Mouse (Mus musculus) kidney, embryonic 15.5 days (tissue): ENCODE data around the gene Chrm3. TPM values are rescaled to one million over a fixed set of nuclear protein-coding genes. Genes with fewer than 3 reads are reported as not detected.

Experiments
- ATAC-seq: fragments of 200-750 bp; cut with Nextera tagmentation; replicated peaks from 2 replicates; pipeline ENCODE4 v1.8.0; 2017; ENCODE audit warnings: moderate TSS enrichment; ENCODE audit not compliant: low FRiP score
- H3K27ac ChIP-seq: fragments of 300-500 bp; sonication (generic); 2 replicates; pipeline ENCODE4 v1.5.1; 2015; ENCODE audit warnings: mild to moderate bottlenecking, inconsistent platforms
- H3K27me3 ChIP-seq: fragments of 300-500 bp; sonication (generic); 2 replicates; pipeline ENCODE4 v1.6.1; 2015; ENCODE audit warnings: inconsistent platforms
- H3K36me3 ChIP-seq: fragments of 300-500 bp; sonication (generic); 2 replicates; pipeline ENCODE4 v1.6.1; 2015; ENCODE audit warnings: inconsistent platforms
- H3K4me1 ChIP-seq: fragments of 300-500 bp; sonication (generic); 2 replicates; pipeline ENCODE4 v1.6.1; 2015; ENCODE audit warnings: inconsistent platforms
- H3K4me2 ChIP-seq: fragments of 300-500 bp; sonication (generic); 2 replicates; pipeline ENCODE4 v1.6.1; 2015; ENCODE audit warnings: moderate library complexity, mild to moderate bottlenecking, inconsistent platforms
- H3K4me3 ChIP-seq: fragments of 300-500 bp; sonication (generic); replicated peaks from 2 replicates; pipeline ENCODE4 v1.5.1; 2015; ENCODE audit warnings: mild to moderate bottlenecking, inconsistent platforms
- H3K9ac ChIP-seq: fragments of 300-500 bp; sonication (generic); 2 replicates; pipeline ENCODE4 v1.6.1; 2015; ENCODE audit warnings: mild to moderate bottlenecking, inconsistent platforms
- H3K9me3 ChIP-seq: fragments of 300-500 bp; sonication (generic); replicated peaks from 2 replicates; pipeline ENCODE4 v1.6.1; 2016; ENCODE audit warnings: inconsistent platforms
- WGBS: fragments of 180-500 bp; shearing (Covaris S2); methylation state at CpG from one replicate; pipeline ENCODE4 v1.1.7; 2015; ENCODE audit warnings: mixed read lengths; 5-methylcytosine and 5-hydroxymethylcytosine counted together
- polyA plus RNA-seq: library from polyadenylated mRNA; unstranded; fragments of >200 nt; fragmentation: Nextera tagmentation; extraction: Ambion mirVana; gene quantifications from 2 replicates; pipeline ENCODE4 v1.2.1, GENCODE M21; 2015

Chrm3 gene
- polyA plus RNA-seq, 1 experiment from 2014 or later: 1.6 TPM

GRCm38 (mm10) chr13:10058993-10059392 lies 301.7 kb downstream of the Chrm3 start:
- no peak for ATAC-seq
- Histone ChIP-seq H3K4me2 (no peak overlapping the region), H3K36me3 (no peaks in the 10 kb centered on the region), H3K27ac (no peak overlapping the region), H3K9ac (no peak overlapping the region), H3K9me3 (no peaks in the 10 kb centered on the region), H3K4me3 (no peak overlapping the region), H3K4me1 (no peaks in the 10 kb centered on the region), H3K27me3 (no peaks in the 10 kb centered on the region)
- WGBS: 61% methylated on average over 1 of the region's 1 CpGs

GRCm38 (mm10) chr13:10057644-10058198 lies 302.9 kb downstream of the Chrm3 start:
- WGBS: 65% methylated on average over 2 of the region's 2 CpGs
- H3K36me3 ChIP-seq: no peaks in the 10 kb centered on the region
- no peak overlapping the region for H3K4me2 ChIP-seq
- ATAC-seq: no peak
- H3K27me3 ChIP-seq: no peaks in the 10 kb centered on the region
- H3K9me3 ChIP-seq: no peaks in the 10 kb centered on the region
- no peaks in the 10 kb centered on the region for H3K4me1 ChIP-seq
- H3K4me3 ChIP-seq: no peak overlapping the region
- H3K27ac ChIP-seq: no peak overlapping the region
- no peak overlapping the region for H3K9ac ChIP-seq

GRCm38 (mm10) chr13:10054086-10054485 lies 306.6 kb downstream of the Chrm3 start:
- H3K9ac ChIP-seq: no peak overlapping the region
- H3K36me3 ChIP-seq: no peaks in the 10 kb centered on the region
- no peaks in the 10 kb centered on the region for H3K4me1 ChIP-seq
- no peaks in the 10 kb centered on the region for H3K9me3 ChIP-seq
- H3K27me3 ChIP-seq: no peaks in the 10 kb centered on the region
- no peak overlapping the region for H3K4me2 ChIP-seq
- no peak for ATAC-seq
- no peak overlapping the region for H3K27ac ChIP-seq
- no peak overlapping the region for H3K4me3 ChIP-seq

- H3K27me3 ChIP-seq: no peaks in the 10 kb centered on the region
- H3K4me1 ChIP-seq: no peaks in the 10 kb centered on the region
- H3K27ac ChIP-seq: no peak overlapping the region
- WGBS: 85% methylated on average over 8 of the region's 8 CpGs
- H3K4me3 ChIP-seq: no peak overlapping the region
- H3K36me3 ChIP-seq: no peaks in the 10 kb centered on the region
- H3K9ac ChIP-seq: no peak overlapping the region
- no peaks in the 10 kb centered on the region for H3K9me3 ChIP-seq
- no peak for ATAC-seq
- H3K4me2 ChIP-seq: no peak overlapping the region
Observed at GRCm38 (mm10) chr13:10053301-10053889, 307.3 kb downstream of the Chrm3 start.

GRCm38 (mm10) chr13:10045651-10046350 lies 314.8 kb downstream of the Chrm3 start:
- no peaks in the 10 kb centered on the region for H3K36me3 ChIP-seq
- no peak; the same call in 1 of the 2 replicates for ATAC-seq
- H3K4me3 ChIP-seq: no peak overlapping the region
- no peaks in the 10 kb centered on the region for H3K27me3 ChIP-seq
- no peak overlapping the region for H3K9ac ChIP-seq
- H3K4me1 ChIP-seq: peaks cover 17% of the 10 kb centered on the region; the same call in 1 of the 2 replicates
- 78% methylated on average over 7 of the region's 7 CpGs for WGBS
- no peak overlapping the region for H3K4me2 ChIP-seq
- no peaks in the 10 kb centered on the region for H3K9me3 ChIP-seq
- 0 out of 2 replicates have a peak overlapping the region, but pooled peaks have one; percentile 24 for H3K27ac ChIP-seq

GRCm38 (mm10) chr13:10044084-10044483 lies 316.6 kb downstream of the Chrm3 start:
- WGBS: 44% methylated on average over 4 of the region's 4 CpGs
- Histone ChIP-seq H3K27ac (0 out of 2 replicates have a peak overlapping the region, but pooled peaks have one; percentile 41), H3K27me3 (no peaks in the 10 kb centered on the region), H3K9me3 (no peaks in the 10 kb centered on the region), H3K4me3 (no peak overlapping the region), H3K4me2 (no peak overlapping the region), H3K36me3 (no peaks in the 10 kb centered on the region), H3K4me1 (peaks cover 17% of the 10 kb centered on the region; the same call in 1 of the 2 replicates), H3K9ac (no peak overlapping the region)
- 0 out of 2 replicates have a peak, but pooled peaks have one; percentile 58 for ATAC-seq

- WGBS: 88% methylated on average over 18 of the region's 18 CpGs
- Histone ChIP-seq H3K9ac (no peak overlapping the region), H3K9me3 (no peaks in the 10 kb centered on the region), H3K27me3 (no peaks in the 10 kb centered on the region), H3K4me3 (no peak overlapping the region), H3K36me3 (no peaks in the 10 kb centered on the region), H3K4me1 (no peaks in the 10 kb centered on the region), H3K27ac (no peak overlapping the region), H3K4me2 (no peak overlapping the region)
- ATAC-seq: no peak
Observed at GRCm38 (mm10) chr13:10033570-10034399, 326.9 kb downstream of the Chrm3 start.

- Histone ChIP-seq H3K27ac (no peak overlapping the region), H3K4me1 (no peaks in the 10 kb centered on the region), H3K9me3 (no peaks in the 10 kb centered on the region), H3K9ac (no peak overlapping the region), H3K4me2 (no peak overlapping the region), H3K4me3 (no peak overlapping the region), H3K36me3 (no peaks in the 10 kb centered on the region), H3K27me3 (no peaks in the 10 kb centered on the region)
- 77% methylated on average over 5 of the region's 5 CpGs for WGBS
- ATAC-seq: no peak
Observed at GRCm38 (mm10) chr13:10031547-10031946, 329.1 kb downstream of the Chrm3 start.

- ATAC-seq: no peak
- Histone ChIP-seq H3K27me3 (no peaks in the 10 kb centered on the region), H3K9me3 (no peaks in the 10 kb centered on the region), H3K9ac (no peak overlapping the region), H3K27ac (no peak overlapping the region), H3K4me3 (no peak overlapping the region), H3K4me1 (no peaks in the 10 kb centered on the region), H3K36me3 (no peaks in the 10 kb centered on the region), H3K4me2 (no peak overlapping the region)
- 83% methylated on average over 6 of the region's 6 CpGs for WGBS
Observed at GRCm38 (mm10) chr13:10029944-10030343, 330.7 kb downstream of the Chrm3 start.

- Histone ChIP-seq H3K9me3 (no peaks in the 10 kb centered on the region), H3K27ac (no peak overlapping the region), H3K9ac (no peak overlapping the region), H3K4me2 (no peak overlapping the region), H3K27me3 (no peaks in the 10 kb centered on the region), H3K36me3 (no peaks in the 10 kb centered on the region), H3K4me3 (no peak overlapping the region), H3K4me1 (no peaks in the 10 kb centered on the region)
- no peak for ATAC-seq
- WGBS: 80% methylated on average over 3 of the region's 3 CpGs
Observed at GRCm38 (mm10) chr13:10025134-10025533, 335.5 kb downstream of the Chrm3 start.

- Histone ChIP-seq H3K27ac (no peak overlapping the region), H3K9me3 (no peaks in the 10 kb centered on the region), H3K4me3 (no peak overlapping the region), H3K9ac (no peak overlapping the region), H3K4me2 (no peak overlapping the region), H3K36me3 (no peaks in the 10 kb centered on the region), H3K27me3 (no peaks in the 10 kb centered on the region), H3K4me1 (no peaks in the 10 kb centered on the region)
- no peak for ATAC-seq
- WGBS: 78% methylated on average over 2 of the region's 2 CpGs
Observed at GRCm38 (mm10) chr13:10023112-10023511, 337.5 kb downstream of the Chrm3 start.

GRCm38 (mm10) chr13:10019252-10019651 lies 341.4 kb downstream of the Chrm3 start:
- 42% methylated on average over 1 of the region's 1 CpGs for WGBS
- no peak for ATAC-seq
- H3K27ac ChIP-seq: no peak overlapping the region
- no peak overlapping the region for H3K4me3 ChIP-seq
- H3K4me1 ChIP-seq: no peaks in the 10 kb centered on the region
- no peaks in the 10 kb centered on the region for H3K9me3 ChIP-seq
- H3K27me3 ChIP-seq: no peaks in the 10 kb centered on the region
- H3K9ac ChIP-seq: no peak overlapping the region
- no peaks in the 10 kb centered on the region for H3K36me3 ChIP-seq
- H3K4me2 ChIP-seq: no peak overlapping the region
